Mouse (Mus musculus): ENCODE measurements around the gene Gria3.

Gene Gria3

GRCm38 (mm10) chrX:41562296-41563060, 161.8 kb downstream of the Gria3 start:
- no peak for DNase-seq (ENCODE audit: inconsistent age in 2 of 2, low spot score in 1 of 2)

DNA sequence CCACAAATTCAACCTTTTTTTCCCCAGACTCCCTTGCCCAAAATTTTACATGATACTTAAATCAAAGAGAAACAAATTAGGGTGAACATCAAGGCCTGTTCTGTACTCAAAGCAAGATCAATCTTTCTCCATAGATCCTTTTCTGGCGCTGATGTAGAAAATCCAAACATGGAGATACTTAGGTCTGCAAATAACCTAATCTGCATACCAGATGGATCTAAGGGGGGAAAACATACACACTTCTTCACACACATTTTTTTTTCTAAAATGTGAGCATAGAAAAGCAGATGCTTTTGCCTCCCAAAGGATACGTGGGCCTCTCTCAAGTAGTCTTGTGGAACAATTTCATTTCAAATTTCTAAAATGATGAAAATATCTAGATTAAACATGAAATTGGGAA, 164.2 kb downstream of the Gria3 start:
- no peak for DNase-seq (ENCODE audit: inconsistent age in 2 of 2, low spot score in 1 of 2)

DNA sequence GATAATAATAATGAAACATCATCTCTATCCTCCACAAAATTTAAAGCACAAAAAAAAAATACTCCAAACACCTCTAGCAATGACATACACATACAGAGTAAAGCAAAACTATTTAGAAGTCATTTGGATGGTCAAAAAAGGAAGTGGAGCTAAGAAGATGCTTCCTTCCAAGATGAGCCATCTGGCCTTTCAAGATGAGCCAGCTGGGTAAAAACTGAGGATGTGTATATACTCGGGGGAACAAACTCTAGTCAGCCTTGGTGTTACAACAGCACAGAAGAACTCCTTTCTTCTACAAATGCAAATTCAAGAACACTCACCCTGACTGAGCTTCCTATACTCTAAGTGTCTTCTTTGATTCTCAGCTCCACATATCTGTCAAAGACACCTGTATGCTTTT, 172.4 kb downstream of the Gria3 start:
- no peak for DNase-seq (ENCODE audit: inconsistent age in 2 of 2, low spot score in 1 of 2)

DNA sequence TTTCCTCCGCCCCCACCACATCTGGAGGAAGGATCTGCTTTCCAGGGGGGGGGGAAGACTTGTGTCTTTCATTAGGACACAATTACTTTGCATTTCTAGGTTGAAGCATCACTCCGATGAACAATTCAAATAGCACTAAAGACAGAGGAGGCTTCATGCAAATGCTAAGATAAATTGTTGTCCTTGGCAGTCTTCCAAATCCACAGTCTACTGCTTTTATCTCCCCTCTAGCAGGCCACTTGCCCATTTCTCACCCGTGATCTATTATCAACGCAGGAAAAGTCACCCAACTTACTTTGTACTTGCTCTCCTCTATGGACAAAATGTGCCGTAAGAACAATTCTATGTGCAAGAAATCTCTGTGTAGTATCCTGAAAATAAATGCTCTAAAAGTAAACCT, 178.1 kb downstream of the Gria3 start:
- DNase-seq (ENCODE audit: inconsistent age in 2 of 2, low spot score in 1 of 2): peak in 1 of 2 experiments; percentile 63

DNA sequence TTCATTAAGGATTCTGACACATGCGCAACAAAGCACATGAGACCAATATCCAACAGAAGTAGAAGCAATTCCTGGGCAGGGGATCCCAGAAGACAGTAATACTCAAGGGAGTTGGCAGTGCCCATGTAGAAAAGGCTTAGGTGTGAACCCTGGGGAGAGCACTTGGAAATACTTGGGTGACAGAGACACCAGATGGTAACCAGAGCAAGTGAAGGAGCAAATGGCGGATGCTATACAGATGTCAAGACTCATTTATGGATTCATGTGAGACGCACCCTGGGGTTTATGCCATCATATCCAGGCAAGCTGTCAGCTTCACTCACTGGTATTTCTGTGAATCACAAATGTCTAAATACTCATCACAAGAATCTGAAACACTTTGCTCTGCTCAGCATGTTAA, 187.0 kb downstream of the Gria3 start:
- DNase-seq (ENCODE audit: inconsistent age in 2 of 2, low spot score in 1 of 2): no peak

DNA sequence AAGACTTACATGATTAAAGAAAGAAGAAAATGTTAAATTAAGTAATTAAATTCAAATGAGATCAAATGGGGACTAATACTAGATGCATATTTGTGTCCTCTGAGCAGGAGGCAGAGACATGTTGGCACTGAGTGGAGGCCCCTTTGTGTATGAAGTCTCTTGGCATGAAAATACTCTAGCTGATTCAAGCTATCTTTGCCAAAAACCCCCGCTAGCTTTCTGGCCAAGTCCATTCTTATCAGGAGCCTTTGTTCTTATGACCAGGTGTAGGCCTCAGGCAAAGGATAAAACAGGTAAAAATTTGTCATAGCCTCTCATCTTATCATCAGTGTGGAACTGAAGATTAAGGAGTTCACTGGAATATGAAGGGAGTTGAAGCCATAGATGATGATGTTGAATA, 206.5 kb downstream of the Gria3 start:
- DNase-seq (ENCODE audit: inconsistent age in 2 of 2, low spot score in 1 of 2): no peak

GRCm38 (mm10) chrX:41614920-41615319, 214.3 kb downstream of the Gria3 start:
- DNase-seq (ENCODE audit: inconsistent age in 2 of 2, low spot score in 1 of 2): peak; percentile 25 to 80

GRCm38 (mm10) chrX:41616928-41617327, 216.3 kb downstream of the Gria3 start:
- no peak for DNase-seq (ENCODE audit: inconsistent age in 2 of 2, low spot score in 1 of 2)

GRCm38 (mm10) chrX:41618396-41618795, 217.7 kb downstream of the Gria3 start:
- no peak for DNase-seq (ENCODE audit: inconsistent age in 2 of 2, low spot score in 1 of 2)

DNA sequence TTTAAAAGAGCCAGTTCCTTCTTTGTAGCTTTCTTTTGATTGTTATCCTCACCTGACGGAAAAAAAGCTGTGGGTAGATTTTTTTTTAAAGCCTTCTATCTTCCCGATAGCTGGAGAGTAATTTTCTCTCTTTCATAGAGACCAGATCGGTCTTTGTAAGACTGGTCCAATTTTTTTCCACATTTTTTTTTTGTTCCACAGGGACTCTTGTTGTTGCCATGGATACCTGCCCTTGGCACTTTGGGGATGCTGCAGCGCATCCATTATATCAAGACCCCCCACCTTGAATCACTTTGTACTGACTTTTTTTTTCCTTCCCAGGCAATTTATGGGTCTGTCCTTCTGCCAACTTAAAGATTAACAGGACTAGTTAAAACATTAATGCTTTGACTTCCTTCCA, 232.9 kb downstream of the Gria3 start:
- no peak for DNase-seq (ENCODE audit: inconsistent age in 2 of 2, low spot score in 1 of 2)

DNA sequence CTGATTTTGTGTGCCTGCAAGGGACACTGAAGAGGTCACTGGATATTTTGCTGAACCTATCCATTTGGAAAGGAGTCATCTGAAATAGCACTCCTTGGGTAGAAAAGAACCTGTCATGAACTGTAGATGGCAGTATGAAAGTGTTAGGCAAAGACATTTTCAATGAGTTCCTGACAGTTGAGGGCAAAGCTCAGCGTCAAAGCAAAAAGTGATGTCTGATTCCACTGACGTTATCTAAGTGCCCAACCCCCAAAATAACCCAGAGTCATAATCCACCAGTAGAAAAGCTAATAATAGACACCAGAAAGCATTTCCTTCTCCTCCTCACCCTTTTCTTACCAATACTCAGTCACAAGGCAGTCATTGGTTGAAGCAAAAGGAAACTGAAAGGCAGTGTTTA, 244.3 kb downstream of the Gria3 start:
- DNase-seq (ENCODE audit: inconsistent age in 2 of 2, low spot score in 1 of 2): peak in 1 of 2 experiments; percentile 20

DNA sequence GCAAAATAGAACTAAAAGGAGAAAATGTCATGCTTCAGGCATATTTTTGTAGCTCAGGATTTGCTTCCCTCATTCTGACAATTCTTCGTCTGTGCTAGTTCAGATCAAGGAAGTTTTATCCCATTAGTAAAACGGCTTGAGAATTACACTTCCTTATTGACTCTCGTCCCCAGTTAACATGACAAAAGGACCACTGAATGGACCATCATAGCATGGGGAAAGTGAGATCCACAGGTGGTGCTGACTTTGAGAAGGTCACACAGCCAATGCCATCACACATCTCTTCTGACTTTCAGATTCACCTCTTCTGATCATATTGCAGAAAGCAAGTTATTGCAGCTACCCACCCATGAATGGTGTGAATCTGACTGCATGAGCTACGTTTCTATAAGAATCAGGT, 257.1 kb downstream of the Gria3 start:
- no peak for DNase-seq (ENCODE audit: inconsistent age in 2 of 2, low spot score in 1 of 2)

- no peak for DNase-seq (ENCODE audit: inconsistent age in 2 of 2, low spot score in 1 of 2)
Measured at GRCm38 (mm10) chrX:41688869-41689268, 288.2 kb downstream of the Gria3 start.

DNA sequence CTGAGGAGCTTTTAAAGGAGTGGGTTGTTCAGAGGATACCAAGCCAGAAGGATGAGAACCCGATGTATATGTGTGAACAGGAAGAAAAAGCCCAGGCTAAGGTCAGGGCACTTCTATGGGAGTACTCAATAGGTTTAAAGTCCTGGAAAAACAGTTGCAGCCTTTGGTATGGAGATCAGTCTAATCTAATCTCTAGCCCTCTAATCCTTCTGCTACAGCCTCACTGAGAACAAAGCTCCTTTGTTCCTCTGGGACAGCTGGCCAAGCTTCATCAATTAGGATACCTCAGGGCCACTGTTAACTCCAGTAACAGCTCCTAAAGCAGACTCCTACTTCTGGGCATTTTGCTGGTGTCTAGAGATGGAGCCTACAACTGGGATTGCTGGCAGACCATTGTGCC, 291.4 kb downstream of the Gria3 start:
- no peak for DNase-seq (ENCODE audit: inconsistent age in 2 of 2, low spot score in 1 of 2)

All from adrenal gland, adult (tissue).